Mouse (Mus musculus) right cerebral cortex, postnatal 14 days (tissue): ENCODE results near the gene Umod.

Experiments
- DNase-seq: peaks from one replicate; pipeline ENCODE4 v3.0.0; 2022

Umod gene

GRCm38 (mm10) chr7:119479256-119479655 lies at the start of gene Umod:
TSS of gene Umod (minus strand) at chr7:119479282.
- DNase-seq, result no peak

- DNase-seq, result no peak
These were observed 49.5 kb upstream of the Umod start for GRCm38 (mm10) chr7:119528617-119529016.

GRCm38 (mm10) chr7:119527548-119527947 lies 48.5 kb upstream of the Umod start:
- DNase-seq, result no peak

- no peak for DNase-seq
These were observed 48.1 kb upstream of the Umod start for GRCm38 (mm10) chr7:119527135-119527534.

GRCm38 (mm10) chr7:119526486-119526885 lies 47.4 kb upstream of the Umod start:
- no peak for DNase-seq

GRCm38 (mm10) chr7:119525881-119526281 lies 46.8 kb upstream of the Umod start:
- no peak for DNase-seq

- no peak for DNase-seq
These were observed 44.3 kb upstream of the Umod start, which contains the start of gene Pdilt for GRCm38 (mm10) chr7:119523389-119523788. TSS of gene Pdilt (minus strand) at chr7:119523489.

- no peak for DNase-seq
These were observed 43.3 kb upstream of the Umod start for GRCm38 (mm10) chr7:119522385-119522784.

GRCm38 (mm10) chr7:119521816-119522215 lies 42.7 kb upstream of the Umod start:
- no peak for DNase-seq

GRCm38 (mm10) chr7:119519654-119520053 lies 40.6 kb upstream of the Umod start:
- peak; percentile 74 for DNase-seq

GRCm38 (mm10) chr7:119519163-119519562 lies 40.1 kb upstream of the Umod start, which contains the start of gene Acsm5:
TSS of gene Acsm5 (plus strand) at chr7:119519463.
- no peak for DNase-seq

- no peak for DNase-seq
These were observed 37.1 kb upstream of the Umod start for GRCm38 (mm10) chr7:119516272-119516558.

- peak; percentile 61 for DNase-seq
These were observed 36.6 kb upstream of the Umod start for GRCm38 (mm10) chr7:119515492-119516271.

GRCm38 (mm10) chr7:119513056-119513455 lies 34.0 kb upstream of the Umod start:
- peak; percentile 55 for DNase-seq

- no peak for DNase-seq
These were observed 32.1 kb upstream of the Umod start for GRCm38 (mm10) chr7:119511143-119511542.

GRCm38 (mm10) chr7:119490041-119490780 lies 11.1 kb upstream of the Umod start:
- no peak for DNase-seq

- no peak for DNase-seq
These were observed 7.6 kb upstream of the Umod start for GRCm38 (mm10) chr7:119486683-119487082.

- DNase-seq, result no peak
These were observed 5.1 kb upstream of the Umod start for GRCm38 (mm10) chr7:119484154-119484553.

- no peak for DNase-seq
These were observed 2.3 kb downstream of the Umod start for GRCm38 (mm10) chr7:119476500-119477389.

GRCm38 (mm10) chr7:119459185-119459584 lies 19.9 kb downstream of the Umod start, which contains the start of gene Gp2:
TSS of gene Gp2 (minus strand) at chr7:119459285.
- DNase-seq, result no peak

GRCm38 (mm10) chr7:119454192-119454591 lies 24.9 kb downstream of the Umod start:
- no peak for DNase-seq

GRCm38 (mm10) chr7:119443849-119444248 lies 35.2 kb downstream of the Umod start:
- no peak for DNase-seq

GRCm38 (mm10) chr7:119441938-119442337 lies 37.1 kb downstream of the Umod start:
- no peak for DNase-seq
